ENCODE assay signal across 21 mouse cellular contexts in genomic region chr8:123840578-123841345, GRCm38 (mm10). TPM values are rescaled to one million over a fixed set of nuclear protein-coding genes. Genes with fewer than 3 reads are reported as not detected.
DNase-seq lines count a peak whose midpoint lies in the region; ATAC-seq and TF ChIP-seq lines count a peak whose summit lies in the region.
"Had no signal": no experiment of that assay in that cellular context is flagged by ENCODE, and none has a peak within 500 bp of the region (broad histone marks: within the 10 kb centered on the region; RNA-seq: fewer than 3 reads in every experiment).

No protein-coding gene starts in this region.

- H3K4me3 ChIP-seq in left cerebral cortex, adult 2 months, result no peak overlapping the region
- no peak overlapping the region for H3K4me3 ChIP-seq in forebrain, embryonic 11.5 days (ENCODE audit: low read depth, low read length)
- H3K4me3 ChIP-seq: embryonic facial prominence, embryonic 12.5 days; heart, embryonic 12.5 days; intestine, embryonic 15.5 days; kidney, embryonic 15.5 days; limb, embryonic 15.5 days; neural tube, embryonic 12.5 days had no signal

- peak overlapping the region; percentile 73 for H3K27ac ChIP-seq in left cerebral cortex, adult 2 months
- no peak overlapping the region for H3K27ac ChIP-seq in forebrain, embryonic 11.5 days (ENCODE audit: low read depth, low read length)
- H3K27ac ChIP-seq: embryonic facial prominence, embryonic 12.5 days; hindbrain, embryonic 14.5 days; intestine, embryonic 15.5 days; kidney, embryonic 15.5 days; limb, embryonic 15.5 days; neural tube, embryonic 12.5 days had no signal

- H3K36me3 ChIP-seq in forebrain, embryonic 11.5 days (ENCODE audit: control insufficient read depth, insufficient read depth, low read length), result peaks cover 6% of the 10 kb centered on the region; the same call in 1 of the 2 replicates

- peak; percentile 76 for DNase-seq in layer of hippocampus, adult 11-12 months (ENCODE audit: low spot score)
- DNase-seq in layer of hippocampus, adult 9-10 months (ENCODE audit: low spot score), result no peak
- peak; percentile 67 to 72 for DNase-seq in left cerebral cortex, adult 2 months (ENCODE audit: extremely low spot score in 1 of 2, low spot score in 2 of 2)
- DNase-seq in right cerebral cortex, postnatal 10 days (ENCODE audit: low spot score in 2 of 2), result peak; percentile 83 to 91
- no peak for DNase-seq in cerebellum, postnatal 14 days
- DNase-seq in forebrain, embryonic 11.5 days (ENCODE audit: low spot score), result no peak
- DNase-seq: adrenal gland, adult 8-10 months; cerebellum, adult 11-12 months; lung, adult 18-20 months; lung, postnatal 36 days; thymus, postnatal 4 days had no signal

- no peaks in the 10 kb centered on the region for H3K27me3 ChIP-seq in forebrain, embryonic 11.5 days (ENCODE audit: control insufficient read depth, insufficient read depth, low read length)
- H3K27me3 ChIP-seq: CH12.LX; embryonic facial prominence, embryonic 12.5 days; heart, embryonic 12.5 days; intestine, embryonic 15.5 days; kidney, embryonic 15.5 days; limb, embryonic 15.5 days; neural tube, embryonic 12.5 days had no signal

- H3K4me2 ChIP-seq in forebrain, embryonic 11.5 days (ENCODE audit: low read depth, low read length, severe bottlenecking), result no peak overlapping the region
- H3K4me2 ChIP-seq: embryonic facial prominence, embryonic 12.5 days; heart, embryonic 12.5 days; hindbrain, embryonic 14.5 days; intestine, embryonic 15.5 days; kidney, embryonic 15.5 days; limb, embryonic 15.5 days; neural tube, embryonic 12.5 days had no signal

- H3K4me1 ChIP-seq in forebrain, embryonic 11.5 days (replicated peaks; ENCODE audit: control insufficient read depth, insufficient read depth, low read length), result no peaks in the 10 kb centered on the region
- H3K4me1 ChIP-seq: embryonic facial prominence, embryonic 12.5 days; heart, embryonic 12.5 days; intestine, embryonic 15.5 days; kidney, embryonic 15.5 days; limb, embryonic 15.5 days; neural tube, embryonic 12.5 days had no signal

- no peak for TF ChIP-seq CTCF in left cerebral cortex, adult 2 months (IDR thresholded peaks at IDR 0.05)

- 93% methylated on average over 15 of the region's 15 CpGs for WGBS in forebrain, embryonic 11.5 days

- peak; percentile 85 for ATAC-seq in frontal cortex, adult (ENCODE audit: low TSS enrichment)
- ATAC-seq in erythroid progenitor cell, adult 5-6 weeks (replicated peaks; ENCODE audit: low FRiP score, poor library complexity, severe bottlenecking), result no peak
- ATAC-seq in forebrain, embryonic 11.5 days (replicated peaks; ENCODE audit: low FRiP score), result no peak
- ATAC-seq: intestine, embryonic 15.5 days had no signal

- no peaks in the 10 kb centered on the region for H3K9me3 ChIP-seq in forebrain, embryonic 11.5 days (ENCODE audit: control insufficient read depth, low read length)
- H3K9me3 ChIP-seq: embryonic facial prominence, embryonic 12.5 days; heart, embryonic 12.5 days; intestine, embryonic 15.5 days; kidney, embryonic 15.5 days; limb, embryonic 15.5 days; neural tube, embryonic 12.5 days had no signal

- no peak overlapping the region for H3K9ac ChIP-seq in forebrain, embryonic 11.5 days (ENCODE audit: low read length)
- H3K9ac ChIP-seq: embryonic facial prominence, embryonic 12.5 days; heart, embryonic 12.5 days; hindbrain, embryonic 14.5 days; intestine, embryonic 15.5 days; kidney, embryonic 15.5 days; limb, embryonic 15.5 days; neural tube, embryonic 12.5 days had no signal

- intact Hi-C loops in left cerebral cortex, adult 2 months (cut with DNase I), result loop anchor here (2.0 kb wide), 2 partner anchors 18 to 40 kb away; no protein-coding TSS in a partner anchor

RNA-seq across cellular contexts. Expression of gene Ccsap, which starts 19.2 kb away (rescaled TPM):
- 10 to 100 TPM; 65.9 to 75.4 TPM for total RNA-seq in left cerebral cortex, adult 2 months (2021)
- 28.1 and 31.4 TPM in 2 replicates for total RNA-seq in erythroid progenitor cell, adult 5-6 weeks (2015; ENCODE audit: low replicate concordance)
- total RNA-seq in erythroid progenitor cell, adult 5-6 weeks (2017; ENCODE audit: low replicate concordance), result 35.5 and 42.4 TPM in 2 replicates
- polyA plus RNA-seq in forebrain, embryonic 11.5 days (2014; fragmentation: Nextera tagmentation; extraction: Ambion mirVana), result 10.0 and 10.4 TPM in 2 replicates

RNA-seq across cellular contexts. Expression of gene Rab4a, which starts 35.0 kb away (rescaled TPM):
- total RNA-seq in left cerebral cortex, adult 2 months (2021), result 10 to 100 TPM; 39.8 to 48.9 TPM
- total RNA-seq in erythroid progenitor cell, adult 5-6 weeks (2015; ENCODE audit: low replicate concordance), result 1.7 and 3.6 TPM in 2 replicates
- 3.3 TPM in 1 of 2 replicates, not detected in the other for total RNA-seq in erythroid progenitor cell, adult 5-6 weeks (2017; ENCODE audit: low replicate concordance)
- 70.2 and 75.9 TPM in 2 replicates for polyA plus RNA-seq in forebrain, embryonic 11.5 days (2014; fragmentation: Nextera tagmentation; extraction: Ambion mirVana)
- total RNA-seq: CH12.LX had no signal

RNA-seq across cellular contexts. Expression of gene Acta1, which starts 53.8 kb away (rescaled TPM):
- total RNA-seq in left cerebral cortex, adult 2 months (2021), result 10 to 100 TPM; 11.1 to 12.2 TPM
- not detected in 2 replicates for total RNA-seq in erythroid progenitor cell, adult 5-6 weeks (2015; ENCODE audit: low replicate concordance)
- total RNA-seq in erythroid progenitor cell, adult 5-6 weeks (2017; ENCODE audit: low replicate concordance), result 0.39 and 4.5 TPM in 2 replicates
- 0.56 and 0.68 TPM in 2 replicates for polyA plus RNA-seq in forebrain, embryonic 11.5 days (2014; fragmentation: Nextera tagmentation; extraction: Ambion mirVana)
- total RNA-seq: CH12.LX had no signal

Comparison
In these comparisons a context has a peak if more than half of its experiments do, and no peak if none do; other contexts are left out.
1. DNase-seq: peak in layer of hippocampus, adult 11-12 months (single experiment), left cerebral cortex, adult 2 months (2 of 2) and right cerebral cortex, postnatal 10 days (2 of 2); none in layer of hippocampus, adult 9-10 months (single experiment), cerebellum, postnatal 14 days (0 of 2) and forebrain, embryonic 11.5 days (single experiment).
2. RNA of gene Rab4a, which starts 35.0 kb away (total RNA-seq): 39.8 to 48.9 TPM in left cerebral cortex, adult 2 months; 1.7 to 3.6 TPM in erythroid progenitor cell, adult 5-6 weeks; every median in the first group is over 4 times any median in the second.